Mouse (Mus musculus) gastrocnemius, postnatal 4 days (tissue): ENCODE data around the gene 2310050C09Rik. TPM values are rescaled to one million over a fixed set of nuclear protein-coding genes. Genes with fewer than 3 reads are reported as not detected.

ENCODE experiments used
- DNase-seq, 2 experiments: peaks; one replicate each; pipeline ENCODE4 v3.0.0; 2021 to 2022; ENCODE audit warnings: low spot score in 2 of 2, mixed read lengths in 2 of 2
- long read RNA-seq, 2 experiments: library from polyadenylated mRNA; stranded (forward); transcript quantifications; one replicate each; pipeline ENCODE4 v2.0.0; 2021
- total RNA-seq, 2 experiments: library from RNA; stranded (reverse); gene quantifications; 2 replicates each; pipeline ENCODE4 v1.2.3; 2021

The 2310050C09Rik gene
- total RNA-seq, result not detected
- long read RNA-seq, experiment 1, partial matches to known transcripts, result 1 of 2 reads
- long read RNA-seq, experiment 1, other reads (novel, unspliced or antisense), result 0 of 2 reads
- long read RNA-seq, experiment 2, result 0 reads

DNA sequence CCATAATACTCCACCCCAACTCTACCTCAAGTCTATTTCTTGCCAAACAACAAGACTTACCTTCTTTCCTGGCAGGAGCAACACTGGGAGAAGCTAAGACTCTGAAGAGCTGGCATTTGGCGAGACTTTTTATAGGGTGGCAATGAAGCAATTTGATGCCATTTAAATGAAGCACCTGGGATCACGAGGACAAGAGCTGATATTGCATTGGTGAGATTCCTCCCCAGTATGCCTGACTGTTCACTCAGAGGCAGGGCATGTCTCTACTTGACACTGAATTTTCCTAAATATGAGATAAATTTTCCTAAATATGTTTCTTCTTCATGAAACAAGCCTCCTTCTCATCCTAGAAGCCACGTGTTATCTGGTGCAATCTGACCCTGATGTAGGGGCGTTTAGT, at the start of gene 2310050C09Rik:
Gene 2310050C09Rik, minus strand, starts transcription at position 101 of the 400 bp plus-strand sequence.
- DNase-seq, result no peak

DNA sequence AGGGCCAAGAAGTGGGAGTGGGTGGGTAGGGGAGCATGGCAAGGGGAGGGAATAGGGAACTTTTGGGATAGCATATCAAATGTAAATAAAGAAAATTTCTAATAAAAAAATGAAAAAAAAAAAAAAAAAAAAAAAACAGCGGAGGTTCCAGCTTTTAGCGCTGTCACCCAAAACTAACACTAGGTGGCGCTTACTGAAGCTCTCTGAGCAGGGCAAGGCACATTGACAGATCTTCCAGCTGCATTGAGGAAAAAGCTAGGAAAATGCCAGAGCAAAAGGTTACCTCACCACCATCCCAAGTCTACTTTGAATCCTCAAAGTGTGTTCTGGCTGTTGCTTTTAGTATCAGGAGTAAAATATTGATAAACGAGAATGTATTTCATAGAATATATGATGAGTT, 37.6 kb upstream of the 2310050C09Rik start:
- no peak for DNase-seq

DNA sequence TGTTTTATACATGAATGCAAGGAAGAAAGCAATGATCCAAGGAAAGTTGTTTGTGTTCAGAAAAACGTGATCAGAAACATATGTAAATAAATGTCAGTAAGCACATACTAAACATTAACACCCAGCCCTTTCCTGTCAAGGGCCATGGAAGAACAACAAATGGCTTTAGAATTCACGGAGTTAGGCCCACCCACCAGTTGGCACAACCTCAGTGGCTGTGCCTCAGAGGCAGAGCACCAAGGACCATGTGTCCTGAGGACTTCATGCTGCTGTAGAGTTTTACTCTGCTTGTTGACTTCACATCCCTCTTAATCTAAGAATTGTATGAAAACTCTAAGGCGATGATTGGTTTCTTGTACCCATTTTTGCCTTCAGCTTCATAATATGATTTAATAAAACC, 35.2 kb upstream of the 2310050C09Rik start:
- no peak for DNase-seq

DNA sequence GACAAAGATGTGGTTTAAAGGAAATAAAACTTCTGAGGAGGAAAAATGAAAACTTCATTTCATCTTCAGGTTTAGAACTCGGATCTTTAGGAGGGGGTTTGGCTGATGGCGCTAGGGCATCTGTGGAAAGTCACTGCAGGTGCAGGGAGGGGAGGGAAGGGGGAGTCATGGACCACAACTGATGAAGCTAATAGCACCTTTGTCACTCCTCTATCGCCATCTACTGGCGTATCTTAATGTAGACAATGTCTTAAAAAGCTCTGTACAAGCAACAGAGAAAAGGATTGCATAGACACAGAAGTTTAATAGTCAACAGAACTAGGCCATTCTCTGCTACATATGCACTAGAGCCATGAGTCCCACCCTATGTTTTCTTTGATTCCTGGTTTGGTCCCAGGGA, 33.6 kb upstream of the 2310050C09Rik start:
- no peak for DNase-seq

DNA sequence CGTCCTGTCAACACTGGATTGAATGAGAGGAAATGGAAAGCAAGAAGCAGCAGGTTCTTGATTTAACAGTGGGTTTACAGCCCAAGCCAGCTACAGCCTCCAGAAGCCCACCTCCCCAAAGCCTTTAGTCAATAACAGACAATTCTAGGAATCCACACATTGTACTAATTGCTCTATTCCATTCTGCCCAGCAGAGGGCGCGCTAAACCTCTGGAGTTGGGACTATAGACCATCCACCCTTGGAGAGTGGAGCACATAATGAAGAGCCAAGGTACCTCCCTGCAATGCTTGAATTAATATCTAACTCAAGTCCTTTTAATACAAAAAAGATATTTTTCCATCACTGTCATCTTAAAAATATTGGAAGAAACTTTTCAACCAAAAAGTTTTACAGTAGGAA, 33.0 kb upstream of the 2310050C09Rik start:
- peak in 1 of 2 experiments; percentile 14 for DNase-seq

DNA sequence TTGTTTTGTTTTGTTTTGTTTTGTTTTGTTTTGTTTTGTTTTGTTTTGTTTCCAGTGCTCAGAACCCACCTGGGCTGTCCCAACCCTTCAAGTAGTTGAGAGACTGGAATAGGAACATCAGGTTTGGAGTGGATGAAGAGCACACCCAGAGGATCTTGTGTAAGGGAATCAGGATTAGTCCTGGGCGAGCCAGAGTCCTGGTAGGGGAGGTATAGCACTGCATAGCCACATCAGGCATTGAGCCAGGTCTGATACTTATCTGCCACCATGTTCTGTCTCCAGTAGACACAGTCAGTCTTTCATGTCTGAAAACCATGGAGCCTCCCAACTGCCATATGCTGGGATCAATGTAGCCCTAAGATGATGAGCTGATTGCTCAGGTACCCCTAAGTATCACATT, 24.5 kb upstream of the 2310050C09Rik start:
- no peak for DNase-seq

DNA sequence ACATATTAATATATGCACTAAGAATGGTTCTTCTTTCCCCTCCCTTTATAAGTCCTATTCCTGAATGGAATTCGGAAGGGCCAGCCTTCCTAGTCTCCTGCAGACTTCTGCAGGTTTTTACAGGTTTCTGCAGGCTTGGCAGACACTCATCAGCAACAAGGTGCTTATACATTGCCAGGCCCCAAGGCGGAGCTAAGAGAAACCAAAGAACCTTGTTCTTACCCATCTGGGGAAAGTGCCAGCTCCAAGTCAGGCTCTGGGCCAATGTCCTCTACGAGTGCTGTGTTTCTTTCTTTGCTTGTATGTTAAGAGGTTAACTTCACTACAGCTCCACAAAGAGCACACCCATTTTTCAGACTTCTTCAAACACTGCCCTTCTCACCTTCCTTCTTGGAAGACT, 24.0 kb upstream of the 2310050C09Rik start:
- no peak for DNase-seq

DNA sequence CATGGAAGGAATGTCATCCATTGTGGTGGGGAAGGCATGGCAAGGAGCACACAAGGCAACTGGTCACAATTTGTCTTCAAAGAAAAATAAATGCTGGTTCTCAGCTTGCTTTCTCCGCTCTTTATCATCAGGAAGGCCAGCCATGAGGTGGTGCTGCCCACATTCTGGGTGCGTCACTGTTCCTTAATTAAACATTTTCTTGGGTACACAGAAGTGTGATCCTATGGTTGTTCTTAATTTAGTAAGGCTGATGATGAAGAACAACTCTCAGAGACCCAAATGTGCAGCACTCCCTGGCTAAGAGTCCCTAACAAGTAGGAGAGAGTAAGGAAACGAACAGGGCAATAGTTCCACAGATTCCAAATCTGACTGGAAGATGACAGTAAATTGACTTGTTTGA, 4.2 kb upstream of the 2310050C09Rik start:
- no peak for DNase-seq

DNA sequence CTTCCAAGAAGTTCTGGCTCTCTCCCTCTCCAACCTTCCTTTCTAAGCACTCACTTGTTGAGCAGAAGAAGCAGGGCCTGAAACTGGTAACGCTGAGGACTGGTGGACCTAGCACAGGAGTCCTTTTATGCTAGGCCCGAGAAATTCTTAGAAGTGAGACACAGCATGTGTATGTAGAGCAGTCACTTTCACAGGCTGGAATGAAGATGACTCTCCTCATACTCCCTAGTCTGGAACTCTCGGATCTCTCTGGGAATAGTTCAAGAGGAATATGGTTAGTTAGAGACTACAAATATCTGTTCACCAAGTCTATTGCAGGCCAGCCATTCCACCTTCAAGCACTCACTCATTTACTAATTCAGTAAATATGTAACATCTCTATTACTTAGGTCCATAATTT, 18.8 kb downstream of the 2310050C09Rik start, which contains the start of gene Lce1l:
Gene Lce1l, minus strand, starts transcription at position 101 of the 400 bp plus-strand sequence.
- DNase-seq, result no peak

DNA sequence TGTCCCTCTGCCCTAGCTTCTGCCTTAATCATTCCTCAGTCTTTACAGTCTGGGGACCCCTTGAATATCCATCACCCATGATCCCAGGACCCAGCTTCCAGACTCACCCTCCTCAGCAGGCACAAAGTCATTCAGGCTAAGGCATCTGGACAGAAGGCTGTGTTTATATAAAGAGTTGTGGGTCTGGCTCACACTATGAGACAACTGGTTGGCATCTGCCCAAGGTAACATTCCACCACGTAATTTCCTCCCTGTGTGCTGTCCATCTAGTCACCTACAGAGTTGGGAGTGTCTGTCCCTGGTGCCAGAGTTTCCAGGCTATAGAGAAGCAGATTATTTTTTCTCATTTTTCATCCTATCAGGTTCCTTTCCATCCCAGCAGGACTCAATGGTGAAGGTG, 42.9 kb downstream of the 2310050C09Rik start, which contains the start of gene Kprp:
Gene Kprp, minus strand, starts transcription at position 140 of the 400 bp plus-strand sequence.
- no peak for DNase-seq

DNA sequence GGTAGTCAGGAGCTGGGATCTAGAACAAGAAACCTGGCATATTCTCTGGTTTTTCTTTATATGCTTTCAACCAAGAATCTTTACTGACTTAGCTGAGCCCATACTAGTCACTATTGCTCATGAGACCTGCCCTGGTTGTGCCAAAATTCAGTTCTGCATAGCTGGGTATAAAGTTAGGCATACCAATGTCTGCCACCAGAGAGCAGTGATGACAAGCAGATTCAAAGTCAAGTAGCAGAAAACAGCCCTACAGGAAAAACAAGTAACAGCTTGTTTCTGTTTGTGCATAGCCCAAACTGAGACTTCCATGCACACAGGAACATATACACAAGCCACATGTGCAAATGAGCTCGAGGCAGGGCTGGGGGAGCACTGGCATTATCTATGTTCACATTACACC, 44.2 kb downstream of the 2310050C09Rik start:
- DNase-seq, result no peak

Other genes with a start within 250 kb of the 2310050C09Rik start
- not detected for gene Lce6a, start 248.6 kb downstream of the 2310050C09Rik start, total RNA-seq
- not detected for gene Lce1a1, start 221.9 kb downstream of the 2310050C09Rik start, total RNA-seq
- not detected for gene Lce1b, start 213.3 kb downstream of the 2310050C09Rik start, total RNA-seq
- not detected for gene Lce1a2, start 199.9 kb downstream of the 2310050C09Rik start, total RNA-seq
- under 1 TPM in 1 of 2 experiments, not detected in 1; 0.39 TPM for gene Lce1c, start 191.0 kb downstream of the 2310050C09Rik start, total RNA-seq
- gene Lce1d, start 183.0 kb downstream of the 2310050C09Rik start, total RNA-seq, result not detected
- not detected for gene Lce1e, start 161.1 kb downstream of the 2310050C09Rik start, total RNA-seq
- not detected for gene Lce1f, start 149.9 kb downstream of the 2310050C09Rik start, total RNA-seq
- gene Gm38119, start 131.1 kb downstream of the 2310050C09Rik start, total RNA-seq, result not detected
- not detected for gene Lce1g, start 117.9 kb downstream of the 2310050C09Rik start, total RNA-seq
- not detected for gene Lce1h, start 105.2 kb downstream of the 2310050C09Rik start, total RNA-seq
- not detected for gene Lce1i, start 91.3 kb downstream of the 2310050C09Rik start, total RNA-seq
- gene Lce1j, start 79.7 kb downstream of the 2310050C09Rik start, total RNA-seq, result not detected
- not detected for gene Lce1k, start 62.3 kb downstream of the 2310050C09Rik start, total RNA-seq
- gene Kprp, start 43.0 kb downstream of the 2310050C09Rik start, total RNA-seq, result under 1 TPM in 1 of 2 experiments, not detected in 1; 0.13 TPM
- gene Lce1l, start 18.9 kb downstream of the 2310050C09Rik start, total RNA-seq, result not detected
- gene Lce3a, start 56.0 kb upstream of the 2310050C09Rik start, total RNA-seq, result not detected
- gene Lce3b, start 62.8 kb upstream of the 2310050C09Rik start, total RNA-seq, result not detected
- not detected for gene Lce3c, start 74.3 kb upstream of the 2310050C09Rik start, total RNA-seq
- not detected for gene Lce3d, start 87.2 kb upstream of the 2310050C09Rik start, total RNA-seq
- gene Lce3e, start 96.8 kb upstream of the 2310050C09Rik start, total RNA-seq, result not detected
- gene Lce3f, start 122.0 kb upstream of the 2310050C09Rik start, total RNA-seq, result not detected
- gene Crct1, start 145.5 kb upstream of the 2310050C09Rik start, total RNA-seq, result under 1 TPM in 1 of 2 experiments, not detected in 1; 0.52 TPM
- under 1 TPM in 1 of 2 experiments, not detected in 1; 0.62 TPM for gene Lce1m, start 148.8 kb upstream of the 2310050C09Rik start, total RNA-seq
- gene Gm4858, start 198.6 kb upstream of the 2310050C09Rik start, total RNA-seq, result not detected